ENCODE assay signal across 8 mouse cellular contexts in genomic region chr3:88532689-88533511, GRCm38 (mm10). TPM values are rescaled to one million over a fixed set of nuclear protein-coding genes. Genes with fewer than 3 reads are reported as not detected.
DNase-seq lines count a peak whose midpoint lies in the region; ATAC-seq and TF ChIP-seq lines count a peak whose summit lies in the region.

No protein-coding gene starts in this region.

- no peak for DNase-seq in heart, adult 2 months
- DNase-seq in heart, postnatal 25 days (ENCODE audit: low spot score): no peak
- DNase-seq in ES-CJ7 (ENCODE audit: low read depth, low spot score): peak; percentile 74
- peak; percentile 70 for DNase-seq in kidney, postnatal 10 days
- no peak for DNase-seq in urinary bladder, postnatal 36 days (ENCODE audit: low spot score in 2 of 2)
- no peak for DNase-seq in layer of hippocampus, adult 18-20 months (ENCODE audit: low spot score in 2 of 2)

- peak overlapping the region; percentile 82 for H3K9ac ChIP-seq in heart, adult 2 months (ENCODE audit: low read depth, low read length)
- peak overlapping the region; percentile 93 for H3K9ac ChIP-seq in embryonic facial prominence, embryonic 15.5 days
- H3K9ac ChIP-seq in midbrain, embryonic 16.5 days (ENCODE audit: low read depth, low read length): peak overlapping the region; percentile 100

- peak; percentile 9 for ATAC-seq in embryonic facial prominence, embryonic 15.5 days (ENCODE audit: insufficient number of reproducible peaks, low FRiP score, low TSS enrichment, low read depth)
- ATAC-seq in midbrain, embryonic 16.5 days: peak; percentile 19

- no peak for TF ChIP-seq EP300 in heart, adult 2 months (IDR thresholded peaks at IDR 0.05; ENCODE audit: insufficient read depth, low read depth, low read length)

- TF ChIP-seq CTCF in heart, adult 2 months (IDR thresholded peaks at IDR 0.05): no peak

- intact Hi-C loops in heart, adult 2 months (cut with DNase I): no loop called here
- intact Hi-C loops in heart, postnatal 25 days (cut with DNase I): loop anchor here (2.0 kb wide), 1 partner anchor 20 kb away; the partner anchor contains the start of genes Lamtor2 and Ubqln4

- no peak for TF ChIP-seq POLR2A in heart, adult 2 months (IDR thresholded peaks at IDR 0.05; ENCODE audit: insufficient read depth, low read depth, low read length)

- WGBS in heart, adult 2 months: 7% methylated on average over 39 of the region's 40 CpGs
- WGBS in embryonic facial prominence, embryonic 15.5 days: under 1% methylated on average over 40 of the region's 40 CpGs
- under 1% methylated on average over 35 of the region's 40 CpGs for WGBS in midbrain, embryonic 16.5 days

- peaks cover 3% of the 10 kb centered on the region; the same call in 1 of the 2 replicates for H3K4me1 ChIP-seq in heart, adult 2 months (ENCODE audit: control insufficient read depth, insufficient read depth, low read length)
- H3K4me1 ChIP-seq in embryonic facial prominence, embryonic 15.5 days: peaks cover 73% of the 10 kb centered on the region
- peaks cover 63% of the 10 kb centered on the region for H3K4me1 ChIP-seq in midbrain, embryonic 16.5 days (ENCODE audit: control insufficient read depth, insufficient read depth, low read length)

- H3K9me3 ChIP-seq in embryonic facial prominence, embryonic 15.5 days (replicated peaks): no peaks in the 10 kb centered on the region
- H3K9me3 ChIP-seq in midbrain, embryonic 16.5 days (replicated peaks; ENCODE audit: control insufficient read depth, low read length, poor library complexity, severe bottlenecking): no peaks in the 10 kb centered on the region

- H3K36me3 ChIP-seq in heart, adult 2 months (ENCODE audit: control insufficient read depth, insufficient read depth, low read length): no peaks in the 10 kb centered on the region
- H3K36me3 ChIP-seq in embryonic facial prominence, embryonic 15.5 days: peaks cover 20% of the 10 kb centered on the region
- peaks cover 17% of the 10 kb centered on the region for H3K36me3 ChIP-seq in midbrain, embryonic 16.5 days (ENCODE audit: control insufficient read depth, insufficient read depth, low read length)

- H3K27ac ChIP-seq in heart, adult 2 months: no peak overlapping the region
- H3K27ac ChIP-seq in embryonic facial prominence, embryonic 15.5 days (replicated peaks): peak overlapping the region; percentile 99
- peak overlapping the region; percentile 99 for H3K27ac ChIP-seq in midbrain, embryonic 16.5 days (ENCODE audit: low read length)

- no peaks in the 10 kb centered on the region for H3K27me3 ChIP-seq in heart, adult 2 months (ENCODE audit: control insufficient read depth, insufficient read depth, low read length)
- no peaks in the 10 kb centered on the region for H3K27me3 ChIP-seq in embryonic facial prominence, embryonic 15.5 days
- no peaks in the 10 kb centered on the region for H3K27me3 ChIP-seq in midbrain, embryonic 16.5 days (ENCODE audit: control insufficient read depth, insufficient read depth, low read depth, low read length)

- no peaks in the 10 kb centered on the region for H3K79me2 ChIP-seq in heart, adult 2 months (replicated peaks; ENCODE audit: control insufficient read depth, insufficient read depth, low read length)

- H3K4me3 ChIP-seq in heart, adult 2 months: peak overlapping the region; percentile 48
- H3K4me3 ChIP-seq in embryonic facial prominence, embryonic 15.5 days (replicated peaks): peak overlapping the region; percentile 86
- H3K4me3 ChIP-seq in midbrain, embryonic 16.5 days (ENCODE audit: low read depth, low read length): peak overlapping the region; percentile 60

- peak overlapping the region; percentile 73 for H3K4me2 ChIP-seq in embryonic facial prominence, embryonic 15.5 days (replicated peaks)
- H3K4me2 ChIP-seq in midbrain, embryonic 16.5 days (ENCODE audit: low read length): peak overlapping the region; percentile 93

RNA-seq across cellular contexts. Expression of gene Mex3a, which starts 0.7 kb away (rescaled TPM):
- under 1 TPM; 0.42 to 0.45 TPM for total RNA-seq in heart, adult 2 months (2021)
- 0.27 and 0.59 TPM in 2 replicates for polyA plus RNA-seq in heart, adult 2 months (2012; rRNA removed)
- under 1 TPM; 0.39 to 0.61 TPM for total RNA-seq in heart, postnatal 25 days (2021)
- polyA plus RNA-seq in embryonic facial prominence, embryonic 15.5 days (2015; fragmentation: Nextera tagmentation; extraction: Ambion mirVana): 22.5 and 22.8 TPM in 2 replicates
- polyA plus RNA-seq in midbrain, embryonic 16.5 days (2015; fragmentation: Nextera tagmentation; extraction: Ambion mirVana): 28.6 and 33.0 TPM in 2 replicates
- 1 to 10 TPM; 2.0 to 2.2 TPM for total RNA-seq in layer of hippocampus, adult 18-20 months (2021)

RNA-seq across cellular contexts. Expression of gene Rab25, which starts 15.2 kb away (rescaled TPM):
- not detected for total RNA-seq in heart, adult 2 months (2021)
- polyA plus RNA-seq in heart, adult 2 months (2012; rRNA removed): 2.2 TPM in 1 of 2 replicates, not detected in the other
- not detected for total RNA-seq in heart, postnatal 25 days (2021)
- polyA plus RNA-seq in embryonic facial prominence, embryonic 15.5 days (2015; fragmentation: Nextera tagmentation; extraction: Ambion mirVana): 96.3 and 107 TPM in 2 replicates
- 0.69 TPM in 1 of 2 replicates, not detected in the other for polyA plus RNA-seq in midbrain, embryonic 16.5 days (2015; fragmentation: Nextera tagmentation; extraction: Ambion mirVana)
- total RNA-seq in layer of hippocampus, adult 18-20 months (2021): not detected

RNA-seq across cellular contexts. Expression of gene Lamtor2, which starts 20.0 kb away (rescaled TPM):
- 100 to 1,000 TPM in 1 of 2 experiments, 10 to 100 TPM in 1; 94.3 to 104 TPM for total RNA-seq in heart, adult 2 months (2021)
- polyA plus RNA-seq in heart, adult 2 months (2012; rRNA removed): 118 TPM in 2 replicates
- total RNA-seq in heart, postnatal 25 days (2021): 10 to 100 TPM; 84.2 to 92.5 TPM
- 183 and 199 TPM in 2 replicates for polyA plus RNA-seq in embryonic facial prominence, embryonic 15.5 days (2015; fragmentation: Nextera tagmentation; extraction: Ambion mirVana)
- 181 and 193 TPM in 2 replicates for polyA plus RNA-seq in midbrain, embryonic 16.5 days (2015; fragmentation: Nextera tagmentation; extraction: Ambion mirVana)
- 100 to 1,000 TPM; 112 to 113 TPM for total RNA-seq in layer of hippocampus, adult 18-20 months (2021)

RNA-seq across cellular contexts. Expression of gene Ubqln4, which starts 20.7 kb away (rescaled TPM):
- total RNA-seq in heart, adult 2 months (2021): 10 to 100 TPM; 70.1 to 76.5 TPM
- 69.3 and 86.7 TPM in 2 replicates for polyA plus RNA-seq in heart, adult 2 months (2012; rRNA removed)
- total RNA-seq in heart, postnatal 25 days (2021): 10 to 100 TPM; 67.4 to 71.2 TPM
- polyA plus RNA-seq in embryonic facial prominence, embryonic 15.5 days (2015; fragmentation: Nextera tagmentation; extraction: Ambion mirVana): 44.4 and 47.6 TPM in 2 replicates
- polyA plus RNA-seq in midbrain, embryonic 16.5 days (2015; fragmentation: Nextera tagmentation; extraction: Ambion mirVana): 39.8 and 41.3 TPM in 2 replicates
- total RNA-seq in layer of hippocampus, adult 18-20 months (2021): 100 to 1,000 TPM; 118 to 122 TPM

RNA-seq across cellular contexts. Expression of gene Lmna, which starts 23.1 kb away (rescaled TPM):
- 100 to 1,000 TPM; 117 to 138 TPM for total RNA-seq in heart, adult 2 months (2021)
- polyA plus RNA-seq in heart, adult 2 months (2012; rRNA removed): 67.3 and 85.2 TPM in 2 replicates
- total RNA-seq in heart, postnatal 25 days (2021): 100 to 1,000 TPM; 121 to 132 TPM
- polyA plus RNA-seq in embryonic facial prominence, embryonic 15.5 days (2015; fragmentation: Nextera tagmentation; extraction: Ambion mirVana): 625 and 678 TPM in 2 replicates
- polyA plus RNA-seq in midbrain, embryonic 16.5 days (2015; fragmentation: Nextera tagmentation; extraction: Ambion mirVana): 51.0 and 59.7 TPM in 2 replicates
- total RNA-seq in layer of hippocampus, adult 18-20 months (2021): 10 to 100 TPM; 36.5 to 40.2 TPM

Comparison
In these comparisons a context has a peak if more than half of its experiments do, and no peak if none do; other contexts are left out.
1. DNase-seq: peak in ES-CJ7 (single experiment) and kidney, postnatal 10 days (single experiment); none in heart, adult 2 months (0 of 2), heart, postnatal 25 days (single experiment), urinary bladder, postnatal 36 days (0 of 2) and layer of hippocampus, adult 18-20 months (0 of 2).
2. Peak in every context shown above with its lines, with median percentiles within 50 percentile points of each other: H3K4me3 ChIP-seq and H3K9ac ChIP-seq.